Mouse (Mus musculus): ENCODE measurements at regions not wholly inside any gene's neighbourhood (a gene's known extent, or its start where the extent isn't known, plus 50 kb on each side); places are given as distances from the start of the nearest gene placed in this dataset.

GRCm38 (mm10) chr13:80952851-80953250 is 69.7 kb downstream of the Arrdc3 start:
- Histone ChIP-seq H3K9me3 (ENCODE audit: low read length) (no peaks in the 10 kb centered on the region), H3K36me3 (ENCODE audit: insufficient read depth, low read length) (no peaks in the 10 kb centered on the region), H3K27ac (ENCODE audit: low read depth, low read length) (no peak overlapping the region), H3K4me2 (ENCODE audit: low read depth, low read length, poor library complexity, severe bottlenecking) (no peak overlapping the region), H3K4me1 (ENCODE audit: insufficient read depth, low read length) (no peaks in the 10 kb centered on the region), H3K27me3 (ENCODE audit: insufficient read depth, low read length) (no peaks in the 10 kb centered on the region), H3K4me3 (ENCODE audit: low read depth, low read length) (no peak overlapping the region), H3K9ac (replicated peaks; ENCODE audit: low read length, poor library complexity, severe bottlenecking) (no peak overlapping the region)
- ATAC-seq (ENCODE audit: low FRiP score) (no peak), DNase-seq (ENCODE audit: low spot score) (no peak)
- 97% methylated on average over 4 of the region's 4 CpGs for WGBS
- TF ChIP-seq CTCF (IDR thresholded peaks at IDR 0.05): no peak

GRCm38 (mm10) chr13:80954059-80954645 is 71.0 kb downstream of the Arrdc3 start:
- Histone ChIP-seq H3K4me2 (ENCODE audit: low read depth, low read length, poor library complexity, severe bottlenecking) (no peak overlapping the region), H3K9ac (replicated peaks; ENCODE audit: low read length, poor library complexity, severe bottlenecking) (no peak overlapping the region), H3K27ac (ENCODE audit: low read depth, low read length) (no peak overlapping the region), H3K4me1 (ENCODE audit: insufficient read depth, low read length) (no peaks in the 10 kb centered on the region), H3K9me3 (ENCODE audit: low read length) (no peaks in the 10 kb centered on the region), H3K36me3 (ENCODE audit: insufficient read depth, low read length) (no peaks in the 10 kb centered on the region), H3K4me3 (ENCODE audit: low read depth, low read length) (no peak overlapping the region), H3K27me3 (ENCODE audit: insufficient read depth, low read length) (no peaks in the 10 kb centered on the region)
- WGBS: 70% methylated on average over 6 of the region's 6 CpGs
- no peak for TF ChIP-seq CTCF (IDR thresholded peaks at IDR 0.05)
- no peak for ATAC-seq (ENCODE audit: low FRiP score)
- no peak for DNase-seq (ENCODE audit: low spot score)

- no peaks in the 10 kb centered on the region for H3K4me1 ChIP-seq (ENCODE audit: insufficient read depth, low read length)
- H3K27me3 ChIP-seq (ENCODE audit: insufficient read depth, low read length): no peaks in the 10 kb centered on the region
- ATAC-seq (ENCODE audit: low FRiP score) (no peak), DNase-seq (ENCODE audit: low spot score) (no peak)
- H3K4me3 ChIP-seq (ENCODE audit: low read depth, low read length): no peak overlapping the region
- H3K9me3 ChIP-seq (ENCODE audit: low read length): no peaks in the 10 kb centered on the region
- H3K4me2 ChIP-seq (ENCODE audit: low read depth, low read length, poor library complexity, severe bottlenecking): no peak overlapping the region
- 72% methylated on average over 1 of the region's 1 CpGs for whole genome bisulfite sequencing
- no peaks in the 10 kb centered on the region for H3K36me3 ChIP-seq (ENCODE audit: insufficient read depth, low read length)
- no peak overlapping the region for H3K27ac ChIP-seq (ENCODE audit: low read depth, low read length)
- no peak for TF ChIP-seq CTCF (IDR thresholded peaks at IDR 0.05)
- no peak overlapping the region for H3K9ac ChIP-seq (replicated peaks; ENCODE audit: low read length, poor library complexity, severe bottlenecking)
Observed at GRCm38 (mm10) chr13:80956966-80957365, 73.8 kb downstream of the Arrdc3 start.

GRCm38 (mm10) chr13:80957419-80958139 is 74.4 kb downstream of the Arrdc3 start:
- ATAC-seq (ENCODE audit: low FRiP score): no peak
- H3K9ac ChIP-seq (replicated peaks; ENCODE audit: low read length, poor library complexity, severe bottlenecking): no peak overlapping the region
- H3K9me3 ChIP-seq (ENCODE audit: low read length): no peaks in the 10 kb centered on the region
- H3K4me2 ChIP-seq (ENCODE audit: low read depth, low read length, poor library complexity, severe bottlenecking): no peak overlapping the region
- H3K36me3 ChIP-seq (ENCODE audit: insufficient read depth, low read length): no peaks in the 10 kb centered on the region
- H3K27ac ChIP-seq (ENCODE audit: low read depth, low read length): no peak overlapping the region
- TF ChIP-seq CTCF (IDR thresholded peaks at IDR 0.05): no peak
- no peaks in the 10 kb centered on the region for H3K27me3 ChIP-seq (ENCODE audit: insufficient read depth, low read length)
- 51% methylated on average over 6 of the region's 6 CpGs for WGBS
- no peak for DNase-seq (ENCODE audit: low spot score)
- no peaks in the 10 kb centered on the region for H3K4me1 ChIP-seq (ENCODE audit: insufficient read depth, low read length)
- H3K4me3 ChIP-seq (ENCODE audit: low read depth, low read length): no peak overlapping the region

GRCm38 (mm10) chr13:80959763-80960162 is 76.6 kb downstream of the Arrdc3 start:
- H3K4me3 ChIP-seq (ENCODE audit: low read depth, low read length): no peak overlapping the region
- no peak for TF ChIP-seq CTCF (IDR thresholded peaks at IDR 0.05)
- no peak for ATAC-seq (ENCODE audit: low FRiP score)
- no peaks in the 10 kb centered on the region for H3K36me3 ChIP-seq (ENCODE audit: insufficient read depth, low read length)
- H3K27ac ChIP-seq (ENCODE audit: low read depth, low read length): no peak overlapping the region
- no peaks in the 10 kb centered on the region for H3K9me3 ChIP-seq (ENCODE audit: low read length)
- no peaks in the 10 kb centered on the region for H3K4me1 ChIP-seq (ENCODE audit: insufficient read depth, low read length)
- H3K9ac ChIP-seq (replicated peaks; ENCODE audit: low read length, poor library complexity, severe bottlenecking): no peak overlapping the region
- DNase-seq (ENCODE audit: low spot score): no peak
- WGBS: 87% methylated on average over 1 of the region's 1 CpGs
- H3K4me2 ChIP-seq (ENCODE audit: low read depth, low read length, poor library complexity, severe bottlenecking): no peak overlapping the region
- no peaks in the 10 kb centered on the region for H3K27me3 ChIP-seq (ENCODE audit: insufficient read depth, low read length)

GRCm38 (mm10) chr13:80961985-80962617 is 78.9 kb downstream of the Arrdc3 start:
- Histone ChIP-seq H3K4me2 (ENCODE audit: low read depth, low read length, poor library complexity, severe bottlenecking) (peak overlapping the region; percentile 71), H3K4me1 (ENCODE audit: insufficient read depth, low read length) (no peaks in the 10 kb centered on the region), H3K27me3 (ENCODE audit: insufficient read depth, low read length) (no peaks in the 10 kb centered on the region), H3K9me3 (ENCODE audit: low read length) (no peaks in the 10 kb centered on the region), H3K36me3 (ENCODE audit: insufficient read depth, low read length) (no peaks in the 10 kb centered on the region), H3K4me3 (ENCODE audit: low read depth, low read length) (peak overlapping the region; percentile 52; the same call in 1 of the 2 replicates), H3K9ac (replicated peaks; ENCODE audit: low read length, poor library complexity, severe bottlenecking) (no peak overlapping the region), H3K27ac (ENCODE audit: low read depth, low read length) (no peak overlapping the region; the same call in 1 of the 2 replicates)
- no peak for TF ChIP-seq CTCF (IDR thresholded peaks at IDR 0.05)
- 37% methylated on average over 7 of the region's 7 CpGs for WGBS
- no peak for DNase-seq (ENCODE audit: low spot score)
- ATAC-seq (ENCODE audit: low FRiP score): no peak
